Mouse (Mus musculus) forebrain, embryonic 10.5 days (tissue): Measurements from ENCODE around the gene Kctd19. TPM values are rescaled to one million over a fixed set of nuclear protein-coding genes. Genes with fewer than 3 reads are reported as not detected.

Experiments used
- DNase-seq: peaks from one replicate; pipeline ENCODE4 v3.0.0-alpha.2; 2017; ENCODE audit warnings: low spot score; ENCODE audit errors: extremely low spot score
- H3K27ac ChIP-seq: fragments of 300-500 bp; sonication (generic); 2 replicates; pipeline ENCODE4 v1.5.1; 2016; ENCODE audit warnings: mild to moderate bottlenecking
- H3K27me3 ChIP-seq: fragments of 300-500 bp; sonication (generic); 2 replicates; pipeline ENCODE4 v1.6.1; 2016; ENCODE audit warnings: mild to moderate bottlenecking; ENCODE audit not compliant: poor library complexity, severe bottlenecking
- H3K36me3 ChIP-seq: fragments of 300-500 bp; sonication (generic); replicated peaks from 2 replicates; pipeline ENCODE4 v1.6.1; 2016; ENCODE audit warnings: mild to moderate bottlenecking, moderate library complexity
- H3K4me1 ChIP-seq: fragments of 300-500 bp; sonication (generic); 2 replicates; pipeline ENCODE4 v1.6.1; 2016
- H3K4me3 ChIP-seq: fragments of 300-500 bp; sonication (generic); 2 replicates; pipeline ENCODE4 v1.5.1; 2016; ENCODE audit warnings: mild to moderate bottlenecking, moderate library complexity
- H3K9me3 ChIP-seq: fragments of 300-500 bp; sonication (generic); 2 replicates; pipeline ENCODE4 v1.6.1; 2016; ENCODE audit warnings: mild to moderate bottlenecking, moderate library complexity
- WGBS: fragments of 180-500 bp; shearing (Covaris S2); methylation state at CpG from one replicate; pipeline ENCODE4 v1.1.7; 2016; 5-methylcytosine and 5-hydroxymethylcytosine counted together
- polyA plus RNA-seq: library from polyadenylated mRNA; unstranded; fragments of >200 nt; fragmentation: Nextera tagmentation; extraction: Ambion mirVana; gene quantifications from 2 replicates; pipeline ENCODE4 v1.2.1, GENCODE M21; 2016

Gene Kctd19
- polyA plus RNA-seq, 1 experiment from 2014 or later = not detected

GRCm38 (mm10) chr8:105441433-105441832, 28.1 kb upstream of the Kctd19 start:
- Histone ChIP-seq H3K27ac (no peak overlapping the region), H3K9me3 (no peaks in the 10 kb centered on the region), H3K36me3 (no peaks in the 10 kb centered on the region), H3K4me3 (no peak overlapping the region), H3K27me3 (peaks cover 10% of the 10 kb centered on the region; the same call in 1 of the 2 replicates), H3K4me1 (peaks cover 16% of the 10 kb centered on the region)
- 5% methylated on average over 6 of the region's 6 CpGs for WGBS
- DNase-seq = peak; percentile 68

- Histone ChIP-seq H3K27ac (no peak overlapping the region), H3K27me3 (peaks cover 10% of the 10 kb centered on the region; the same call in 1 of the 2 replicates), H3K4me3 (no peak overlapping the region), H3K4me1 (peaks cover 1% of the 10 kb centered on the region), H3K9me3 (no peaks in the 10 kb centered on the region), H3K36me3 (no peaks in the 10 kb centered on the region)
- WGBS = 33% methylated on average over 5 of the region's 5 CpGs
- peak; percentile 36 for DNase-seq
Observed at GRCm38 (mm10) chr8:105438865-105439264, 25.6 kb upstream of the Kctd19 start.

- 90% methylated on average over 5 of the region's 5 CpGs for WGBS
- no peak for DNase-seq
- Histone ChIP-seq H3K36me3 (no peaks in the 10 kb centered on the region), H3K4me1 (peaks cover 15% of the 10 kb centered on the region), H3K27ac (no peak overlapping the region), H3K9me3 (no peaks in the 10 kb centered on the region), H3K4me3 (no peak overlapping the region), H3K27me3 (peaks cover 5% of the 10 kb centered on the region)
Observed at GRCm38 (mm10) chr8:105437078-105437748, 23.9 kb upstream of the Kctd19 start.

- WGBS = 74% methylated on average over 5 of the region's 5 CpGs
- H3K4me1 ChIP-seq = peaks cover 21% of the 10 kb centered on the region
- no peaks in the 10 kb centered on the region for H3K9me3 ChIP-seq
- H3K27me3 ChIP-seq = peaks cover 5% of the 10 kb centered on the region
- H3K4me3 ChIP-seq = no peak overlapping the region
- H3K36me3 ChIP-seq = no peaks in the 10 kb centered on the region
- DNase-seq = no peak
- H3K27ac ChIP-seq = no peak overlapping the region
Observed at GRCm38 (mm10) chr8:105436218-105436617, 22.9 kb upstream of the Kctd19 start.

- Histone ChIP-seq H3K27me3 (no peaks in the 10 kb centered on the region; the same call in 1 of the 2 replicates), H3K27ac (no peak overlapping the region), H3K36me3 (no peaks in the 10 kb centered on the region), H3K9me3 (no peaks in the 10 kb centered on the region), H3K4me1 (peaks cover 21% of the 10 kb centered on the region), H3K4me3 (no peak overlapping the region)
- 86% methylated on average over 5 of the region's 5 CpGs for WGBS
- no peak for DNase-seq
Observed at GRCm38 (mm10) chr8:105434136-105434535, 20.8 kb upstream of the Kctd19 start.

GRCm38 (mm10) chr8:105433511-105433910, 20.2 kb upstream of the Kctd19 start:
- Histone ChIP-seq H3K4me3 (no peak overlapping the region), H3K27me3 (no peaks in the 10 kb centered on the region; the same call in 1 of the 2 replicates), H3K4me1 (peaks cover 21% of the 10 kb centered on the region), H3K9me3 (no peaks in the 10 kb centered on the region), H3K27ac (no peak overlapping the region), H3K36me3 (no peaks in the 10 kb centered on the region)
- 57% methylated on average over 5 of the region's 5 CpGs for WGBS
- no peak for DNase-seq

- peaks cover 21% of the 10 kb centered on the region for H3K4me1 ChIP-seq
- no peak for DNase-seq
- no peaks in the 10 kb centered on the region for H3K9me3 ChIP-seq
- no peak overlapping the region for H3K27ac ChIP-seq
- no peak overlapping the region for H3K4me3 ChIP-seq
- 74% methylated on average over 6 of the region's 6 CpGs for WGBS
- no peaks in the 10 kb centered on the region; the same call in 1 of the 2 replicates for H3K27me3 ChIP-seq
- no peaks in the 10 kb centered on the region for H3K36me3 ChIP-seq
Observed at GRCm38 (mm10) chr8:105433021-105433420, 19.7 kb upstream of the Kctd19 start.

- H3K4me1 ChIP-seq = peaks cover 23% of the 10 kb centered on the region
- H3K4me3 ChIP-seq = no peak overlapping the region
- no peaks in the 10 kb centered on the region for H3K36me3 ChIP-seq
- no peak overlapping the region for H3K27ac ChIP-seq
- no peaks in the 10 kb centered on the region for H3K9me3 ChIP-seq
- WGBS = 73% methylated on average over 7 of the region's 7 CpGs
- H3K27me3 ChIP-seq = no peaks in the 10 kb centered on the region; the same call in 1 of the 2 replicates
- DNase-seq = no peak
Observed at GRCm38 (mm10) chr8:105431743-105432515, 18.6 kb upstream of the Kctd19 start.

GRCm38 (mm10) chr8:105426878-105427277, 13.6 kb upstream of the Kctd19 start:
- Histone ChIP-seq H3K27ac (no peak overlapping the region), H3K4me3 (no peak overlapping the region), H3K4me1 (peaks cover 5% of the 10 kb centered on the region; the same call in 1 of the 2 replicates), H3K27me3 (no peaks in the 10 kb centered on the region), H3K36me3 (no peaks in the 10 kb centered on the region), H3K9me3 (no peaks in the 10 kb centered on the region)
- WGBS = 89% methylated on average over 6 of the region's 6 CpGs
- DNase-seq = no peak

- 73% methylated on average over 1 of the region's 1 CpGs for WGBS
- Histone ChIP-seq H3K36me3 (no peaks in the 10 kb centered on the region), H3K27ac (no peak overlapping the region), H3K27me3 (no peaks in the 10 kb centered on the region), H3K4me1 (no peaks in the 10 kb centered on the region), H3K4me3 (no peak overlapping the region), H3K9me3 (no peaks in the 10 kb centered on the region)
- DNase-seq = no peak
Observed at GRCm38 (mm10) chr8:105422006-105422405, 8.7 kb upstream of the Kctd19 start.

GRCm38 (mm10) chr8:105419800-105420199, 6.5 kb upstream of the Kctd19 start:
- WGBS = 95% methylated on average over 4 of the region's 4 CpGs
- no peaks in the 10 kb centered on the region for H3K4me1 ChIP-seq
- no peak overlapping the region for H3K4me3 ChIP-seq
- no peaks in the 10 kb centered on the region for H3K9me3 ChIP-seq
- no peak for DNase-seq
- peaks cover 10% of the 10 kb centered on the region for H3K27me3 ChIP-seq
- H3K36me3 ChIP-seq = no peaks in the 10 kb centered on the region
- no peak overlapping the region for H3K27ac ChIP-seq

GRCm38 (mm10) chr8:105418992-105419391, 5.7 kb upstream of the Kctd19 start:
- no peak overlapping the region for H3K27ac ChIP-seq
- no peaks in the 10 kb centered on the region for H3K9me3 ChIP-seq
- H3K27me3 ChIP-seq = peaks cover 18% of the 10 kb centered on the region
- WGBS = 80% methylated on average over 2 of the region's 2 CpGs
- H3K4me1 ChIP-seq = no peaks in the 10 kb centered on the region
- H3K36me3 ChIP-seq = no peaks in the 10 kb centered on the region
- DNase-seq = no peak
- H3K4me3 ChIP-seq = no peak overlapping the region

GRCm38 (mm10) chr8:105409947-105410346, 3.4 kb downstream of the Kctd19 start:
- H3K4me1 ChIP-seq = peaks cover 10% of the 10 kb centered on the region
- 94% methylated on average over 6 of the region's 6 CpGs for WGBS
- no peak for DNase-seq
- H3K4me3 ChIP-seq = no peak overlapping the region
- no peak overlapping the region for H3K27ac ChIP-seq
- H3K36me3 ChIP-seq = no peaks in the 10 kb centered on the region
- H3K9me3 ChIP-seq = no peaks in the 10 kb centered on the region
- peaks cover 32% of the 10 kb centered on the region for H3K27me3 ChIP-seq
